Mouse (Mus musculus) brain, adult 2 months (tissue): ENCODE data around the gene Hand2.

Experiments used
- DNase-seq: peaks from one replicate; pipeline ENCODE4 v3.0.0; 2011; ENCODE audit warnings: low read depth, low spot score

Gene Hand2

GRCm38 (mm10) chr8:57324091-57324490 lies 3.3 kb downstream of the Hand2 start:
- no peak for DNase-seq

DNA sequence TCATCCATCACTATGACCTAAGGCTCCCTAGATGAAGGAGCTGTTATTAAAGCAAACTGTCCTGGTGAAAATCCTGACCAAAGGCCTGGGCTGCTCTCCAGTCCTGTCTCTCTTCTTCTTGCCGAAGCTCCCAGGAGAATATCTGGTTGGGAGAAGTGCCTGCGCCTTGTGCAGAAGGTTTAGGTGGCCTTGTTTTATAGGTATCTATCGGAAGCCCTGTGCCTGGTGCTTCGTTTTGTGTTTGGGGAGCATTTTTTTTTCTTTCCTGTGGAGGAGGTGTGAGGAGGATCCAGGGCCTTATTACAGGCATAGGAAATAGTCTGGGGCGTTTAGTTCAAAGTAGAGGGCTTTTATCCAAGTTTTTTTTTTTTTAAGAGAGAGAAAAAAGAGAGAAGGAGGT lies 3.9 kb downstream of the Hand2 start:
- no peak for DNase-seq

DNA sequence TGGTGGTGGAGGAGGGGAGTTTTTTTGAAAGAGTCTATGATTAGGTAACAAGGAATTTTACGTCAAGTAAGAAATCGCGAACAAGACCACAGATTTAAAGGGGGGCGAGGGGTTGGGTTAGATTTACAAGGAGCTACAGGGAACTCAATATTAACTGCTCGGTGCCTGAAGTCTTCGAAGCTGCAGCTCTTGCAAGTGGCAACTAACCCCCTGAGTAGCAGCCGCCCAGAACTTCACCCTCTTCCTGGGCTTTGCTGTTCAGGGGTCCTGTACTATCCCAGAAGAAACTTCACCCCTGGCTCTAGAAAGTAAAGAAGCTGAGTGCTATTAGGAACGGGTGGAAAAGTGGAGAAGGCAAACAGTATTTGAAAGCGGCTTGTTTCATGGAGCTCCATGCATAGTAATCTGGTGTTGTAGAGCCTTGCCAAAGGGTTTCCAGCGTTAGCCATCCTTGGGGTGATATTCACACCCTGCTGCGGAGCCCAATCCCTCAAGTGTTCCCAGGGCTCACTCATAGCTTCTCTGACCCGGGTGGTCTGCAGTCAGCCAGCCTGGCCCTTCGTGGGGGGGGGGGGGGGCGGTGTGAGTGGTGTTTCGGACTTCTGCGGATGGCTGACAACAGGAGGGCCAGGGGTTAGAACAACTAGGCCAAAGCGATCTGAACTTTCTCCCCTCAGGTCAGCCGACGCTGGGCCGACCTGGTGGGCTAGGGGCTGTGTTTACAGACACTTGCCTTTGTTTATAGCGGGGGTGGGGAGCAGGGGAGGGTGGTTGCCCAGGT lies 4.5 kb downstream of the Hand2 start:
- DNase-seq = no peak

DNA sequence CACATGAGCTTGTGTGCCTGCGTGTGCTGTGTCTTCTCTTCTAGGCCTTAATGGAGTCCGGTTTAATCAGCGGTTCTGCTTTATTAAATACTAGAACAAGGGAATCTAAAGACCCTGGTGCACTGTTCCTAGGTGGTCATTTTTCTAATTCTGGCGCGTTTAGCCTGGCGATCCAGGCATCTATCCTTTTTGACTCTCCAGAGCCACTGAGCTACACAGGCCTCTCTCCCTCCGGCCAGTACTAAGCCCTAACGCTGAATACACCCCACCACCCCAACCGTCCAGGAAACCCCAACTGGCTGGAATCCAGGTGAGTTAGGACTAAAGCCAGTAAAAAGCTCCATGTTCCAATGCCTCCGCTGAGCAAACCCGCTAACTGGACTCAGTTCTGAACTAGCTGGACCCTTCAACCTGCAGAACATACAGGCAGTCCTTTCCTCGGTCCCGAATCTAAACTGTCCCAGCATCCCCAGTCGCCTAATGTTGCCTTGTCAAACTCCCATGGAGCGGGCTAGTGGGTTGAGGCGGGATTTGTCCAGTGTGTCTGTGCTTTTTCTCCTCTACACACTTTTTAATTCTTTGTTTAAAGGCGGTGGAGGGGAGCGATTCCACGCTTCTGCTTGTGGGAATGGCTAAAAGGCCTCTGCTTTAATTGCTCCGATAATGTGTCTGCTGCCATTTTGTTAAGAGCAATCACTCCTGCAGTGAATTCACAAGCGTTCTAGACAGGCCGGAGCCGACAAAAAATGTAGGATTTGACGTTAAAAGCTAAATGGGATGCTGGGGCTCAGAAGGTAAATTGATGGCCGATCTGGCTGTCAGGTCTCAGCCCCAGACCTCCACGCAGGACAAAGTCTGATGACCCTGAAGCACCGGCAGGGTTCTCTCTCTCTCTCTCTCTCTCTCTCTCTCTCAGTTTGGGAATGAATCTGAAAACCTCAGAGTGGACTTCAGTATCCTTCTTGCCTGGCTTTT lies 5.6 kb downstream of the Hand2 start:
- no peak for DNase-seq

DNA sequence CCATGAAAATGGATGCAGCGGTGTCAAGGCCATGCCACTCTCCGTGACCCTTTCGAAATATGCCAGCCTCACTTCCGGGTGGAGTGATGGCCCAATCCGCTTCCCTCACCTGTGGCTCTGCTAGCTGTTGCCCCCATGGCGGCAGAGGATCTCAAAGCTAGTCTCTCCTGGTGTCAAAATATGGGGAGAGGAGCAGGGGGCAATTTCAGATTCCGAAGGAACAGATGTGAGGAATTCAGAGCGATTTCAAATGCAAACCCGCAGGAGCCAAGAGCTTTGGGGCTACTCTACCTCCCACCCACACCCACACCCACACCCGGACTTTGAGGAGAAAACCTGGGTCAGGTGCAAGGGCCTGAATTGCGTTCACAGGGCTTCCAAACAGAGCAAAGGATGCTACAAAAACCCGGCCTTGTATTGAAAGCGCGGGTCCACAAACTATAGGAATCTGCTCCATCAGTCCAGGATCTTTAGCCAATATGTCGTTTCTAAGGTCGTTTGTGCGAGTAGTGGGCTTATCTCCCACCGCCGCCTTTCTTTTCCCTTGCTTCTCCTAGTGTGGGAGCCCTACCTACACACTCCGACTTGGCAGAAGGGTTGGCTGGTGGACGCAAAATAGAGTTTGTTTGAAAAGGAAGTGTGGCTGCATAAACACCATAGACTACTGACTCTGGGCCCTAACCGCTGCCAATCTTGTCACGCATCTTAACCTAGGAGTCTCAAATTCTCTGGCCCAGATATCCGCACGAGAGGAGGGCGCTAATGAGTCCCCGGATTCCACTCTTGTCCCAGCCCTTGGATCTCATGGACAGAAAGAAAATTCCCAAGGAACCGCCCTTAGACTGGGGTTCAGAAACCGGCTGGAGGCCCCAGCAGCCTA lies 6.7 kb downstream of the Hand2 start:
- no peak for DNase-seq

DNA sequence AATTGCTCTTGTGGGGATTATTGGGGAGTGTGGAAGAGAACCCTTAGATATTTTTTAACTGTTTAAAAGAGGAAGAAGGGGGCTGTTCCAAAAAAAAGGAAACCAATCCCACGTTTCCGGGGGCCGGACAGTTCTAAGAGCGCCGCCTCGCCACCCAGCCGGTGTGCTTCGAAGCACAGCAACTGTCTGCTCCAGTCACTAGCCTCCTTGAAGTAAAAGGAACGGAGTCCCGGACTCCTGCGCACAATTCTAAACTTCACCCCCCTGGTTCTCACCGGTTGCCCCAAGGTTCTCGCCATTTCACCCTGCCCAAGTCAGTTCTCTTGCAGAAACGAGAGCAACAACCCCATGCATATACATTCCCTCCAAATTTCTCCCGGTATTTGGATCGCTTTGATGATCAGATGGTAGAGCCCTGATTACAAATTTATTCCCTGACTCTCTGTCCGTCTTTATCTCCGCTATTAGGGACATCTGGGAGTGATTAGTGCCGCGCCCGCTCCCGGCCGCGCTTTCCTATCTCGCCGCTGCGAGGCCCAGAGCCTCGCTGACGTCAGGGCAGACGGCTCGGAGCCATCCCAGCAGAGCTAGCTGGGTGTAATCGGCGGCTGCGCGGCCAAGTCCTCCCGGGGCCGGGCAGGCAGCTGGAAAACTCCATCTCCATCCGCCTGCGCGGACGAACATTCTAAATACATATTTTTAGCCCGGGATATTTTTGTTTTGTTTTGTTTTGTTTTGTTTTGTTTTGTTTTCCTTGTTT lies 7.6 kb downstream of the Hand2 start:
- DNase-seq = no peak

DNA sequence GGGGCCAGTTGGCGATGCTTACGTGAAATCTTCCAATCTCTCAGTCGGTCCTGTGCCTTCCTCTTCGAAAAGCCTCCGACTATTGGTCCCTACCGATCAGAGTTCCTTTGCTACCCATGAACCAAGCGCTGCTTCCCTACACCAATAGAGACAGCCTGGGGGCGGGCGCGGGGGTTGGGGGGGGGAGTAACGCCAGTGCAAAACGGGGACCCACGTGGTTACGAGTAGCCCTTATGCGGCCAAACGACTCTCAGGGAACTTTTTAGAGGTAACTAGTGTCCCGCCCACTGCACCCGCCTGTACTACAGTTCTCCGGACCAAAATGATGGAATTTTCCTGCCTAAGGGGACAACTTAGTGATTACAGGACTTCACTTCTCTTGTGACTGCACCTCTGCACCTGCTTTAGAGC lies 8.2 kb downstream of the Hand2 start:
- no peak for DNase-seq

GRCm38 (mm10) chr8:57330106-57330505 lies 9.3 kb downstream of the Hand2 start:
- DNase-seq = no peak

DNA sequence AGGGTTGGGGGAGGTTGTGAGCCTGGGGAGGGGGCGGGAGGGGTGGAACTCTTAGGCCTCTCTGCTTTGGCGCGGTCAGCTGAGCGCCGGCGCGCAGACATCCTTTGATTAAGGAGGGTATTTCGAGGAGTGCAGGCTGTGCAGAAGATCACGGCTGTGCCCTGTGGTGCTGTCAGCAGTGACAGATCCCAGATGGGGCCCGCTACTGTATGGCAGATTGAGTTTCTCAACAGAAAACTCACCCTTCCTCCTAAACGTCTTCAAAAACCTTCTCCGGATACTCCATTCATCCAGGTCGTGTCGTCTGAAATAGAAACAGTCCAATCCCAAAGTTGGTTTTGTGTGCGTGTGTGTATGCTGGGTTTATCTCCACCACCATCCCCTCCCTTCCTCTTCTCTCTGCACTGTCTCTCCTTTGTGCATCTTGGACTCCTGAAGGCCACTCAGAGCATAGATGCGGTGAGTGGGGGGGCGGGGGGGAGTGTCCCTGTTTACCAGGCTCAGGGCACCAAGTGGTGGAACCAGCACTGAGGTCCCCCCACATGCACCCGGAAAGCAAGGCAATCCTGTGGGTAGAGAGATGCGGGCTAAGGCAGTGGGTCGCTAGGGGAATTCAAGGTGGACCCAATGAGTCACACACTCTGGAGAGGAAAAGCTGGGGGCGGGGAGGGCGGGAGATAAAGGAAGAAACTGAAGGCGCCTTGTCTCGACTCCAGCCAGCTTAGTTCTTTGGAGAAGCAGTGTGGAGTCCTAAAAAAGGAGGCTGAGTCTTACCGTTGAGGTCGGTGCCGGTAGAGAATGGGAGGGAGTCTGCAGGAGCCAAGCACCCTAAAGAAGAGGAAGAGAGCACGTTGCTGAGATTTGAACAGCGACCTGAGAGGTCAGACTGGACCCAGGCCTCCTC lies 11.2 kb downstream of the Hand2 start:
- no peak for DNase-seq

- no peak for DNase-seq
These were observed 12.1 kb downstream of the Hand2 start for GRCm38 (mm10) chr8:57332676-57333482.

GRCm38 (mm10) chr8:57333483-57333770 lies 12.6 kb downstream of the Hand2 start:
- peak; percentile 51 for DNase-seq

DNA sequence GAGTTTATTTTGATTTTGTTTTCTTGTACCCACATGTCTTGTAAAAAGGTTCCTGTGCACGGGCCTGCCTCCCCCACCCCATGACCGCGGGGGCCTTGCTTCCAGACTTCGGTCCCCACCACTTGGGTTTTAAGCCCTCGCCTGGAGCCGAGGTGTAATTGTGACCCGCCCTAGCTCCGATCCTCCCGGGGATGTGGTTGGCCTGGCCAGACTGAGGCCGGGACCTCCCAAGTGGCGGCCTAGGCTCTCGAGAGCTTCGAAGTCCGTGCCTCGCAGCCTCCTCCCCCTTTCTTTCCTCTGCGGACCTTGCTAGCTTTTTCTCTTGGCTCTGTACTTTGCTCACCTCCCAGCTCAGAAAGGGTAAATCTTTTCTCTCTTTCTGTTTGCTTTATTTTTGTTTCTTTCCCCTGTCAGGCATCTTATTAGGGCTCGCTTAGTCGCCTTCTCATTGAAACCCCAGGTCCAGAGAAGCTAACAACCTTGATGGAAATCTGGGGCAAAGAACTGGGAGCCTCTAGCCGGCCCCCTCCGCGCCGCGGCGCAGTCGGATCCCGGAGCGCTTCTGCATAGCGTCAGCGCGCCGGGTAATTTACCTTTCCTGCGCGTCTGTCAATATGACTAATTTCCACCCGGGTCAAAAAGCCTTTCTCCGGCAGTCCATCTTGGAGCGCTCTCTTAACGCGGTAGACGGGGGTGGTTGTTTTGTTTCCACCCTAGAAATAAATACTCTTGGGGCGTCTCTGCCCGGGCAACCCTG lies 13.2 kb downstream of the Hand2 start:
- no peak for DNase-seq

- no peak for DNase-seq
These were observed 13.9 kb downstream of the Hand2 start for GRCm38 (mm10) chr8:57334714-57335113.

DNA sequence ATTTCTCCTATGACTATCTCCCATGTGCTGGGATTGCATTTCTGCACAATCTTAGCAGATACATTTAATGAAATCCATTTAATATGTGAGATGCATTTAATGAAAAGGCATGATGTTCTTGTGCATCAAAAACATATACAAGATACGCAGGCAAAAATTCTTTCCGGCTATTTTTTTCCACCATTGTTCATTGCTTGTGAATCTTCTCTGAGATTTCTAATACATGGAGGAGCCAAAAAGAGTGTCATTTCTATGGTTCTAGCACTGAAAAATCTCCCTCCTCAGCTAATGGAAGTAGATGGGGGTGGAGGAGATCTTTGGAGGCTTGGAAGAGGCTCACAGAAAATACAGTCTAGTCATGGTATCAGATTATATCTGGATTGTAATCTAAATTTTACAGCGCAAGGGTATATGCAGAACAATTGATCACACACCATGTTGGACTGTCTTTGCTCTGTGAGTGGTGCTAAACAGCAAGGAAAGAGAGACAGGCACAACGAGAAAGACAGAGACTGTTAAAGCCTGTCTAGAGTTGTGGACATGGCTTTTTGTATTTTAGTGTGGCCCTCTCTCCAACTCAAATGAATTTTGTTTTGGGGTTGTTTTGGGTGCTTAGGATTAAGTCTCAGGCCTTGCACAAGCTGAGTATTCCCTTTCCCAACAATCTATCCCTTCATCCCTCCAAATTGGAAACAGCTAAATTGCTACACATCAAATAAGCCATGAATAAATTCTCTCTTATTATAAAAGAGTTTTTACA lies 16.7 kb downstream of the Hand2 start:
- no peak for DNase-seq

DNA sequence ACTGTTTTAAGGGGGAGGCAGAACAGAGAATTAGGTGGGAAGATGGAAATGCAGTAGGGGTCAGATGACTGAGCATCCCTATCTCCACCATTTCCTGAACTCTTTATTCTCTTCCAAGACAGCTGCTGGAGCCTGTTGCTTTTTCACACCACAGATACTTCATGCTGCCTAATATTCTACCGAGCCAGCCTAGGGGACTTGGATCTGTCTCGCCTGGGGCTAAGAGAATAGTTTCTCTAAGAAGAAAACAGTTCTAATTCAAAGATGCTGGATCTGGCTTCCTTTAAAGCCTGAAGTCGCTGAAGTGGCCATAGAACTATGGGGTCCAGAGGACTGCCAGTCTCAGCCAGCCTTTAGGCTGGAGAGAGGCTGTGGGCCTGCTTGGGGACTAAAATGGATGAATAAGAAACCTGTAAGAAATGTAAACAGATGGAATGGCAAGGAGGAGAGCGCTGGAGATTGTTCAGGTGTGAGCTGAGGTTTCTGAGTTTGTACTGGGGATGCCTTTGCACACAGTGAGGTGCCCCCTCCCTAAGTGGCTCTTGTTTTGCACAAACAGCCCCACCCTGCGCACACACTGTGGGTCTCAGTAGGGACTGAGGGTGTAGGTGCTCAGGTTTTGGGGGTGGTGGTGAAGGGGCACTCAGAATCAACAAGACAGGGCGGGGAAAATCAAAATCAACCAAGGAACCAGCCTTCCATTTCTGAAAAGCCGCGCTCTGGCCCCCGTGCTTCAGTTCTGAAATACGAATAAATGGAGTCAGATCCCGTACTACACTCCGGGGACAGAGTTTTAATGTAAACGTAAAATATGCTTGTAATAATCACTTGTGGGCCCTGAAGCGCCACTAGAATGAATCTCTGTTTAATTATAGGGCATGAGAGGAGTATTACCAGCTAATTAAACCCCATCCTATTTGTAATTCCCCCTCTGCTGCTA lies 19.2 kb downstream of the Hand2 start:
- no peak for DNase-seq

GRCm38 (mm10) chr8:57340840-57341540 lies 20.2 kb downstream of the Hand2 start:
- DNase-seq = no peak
